Mouse (Mus musculus) brain, embryonic 14.5 days (tissue): ENCODE measurements around the gene Gm498.

Experiments
- CTCF ChIP-seq: fragments of 200-500 bp; IDR thresholded peaks from 2 replicates; pipeline ENCODE4 v1.5.1; 2012; ENCODE audit warnings: inconsistent platforms, mild to moderate bottlenecking, moderate library complexity, borderline replicate concordance; ENCODE audit not compliant: insufficient read depth, insufficient read length; ENCODE audit errors: extremely low read depth
- POLR2A ChIP-seq: fragments of 200-500 bp; IDR thresholded peaks from 2 replicates; pipeline ENCODE4 v1.6.1; 2012; ENCODE audit warnings: mild to moderate bottlenecking, inconsistent platforms, borderline replicate concordance; ENCODE audit not compliant: poor library complexity, insufficient read depth, insufficient read length, severe bottlenecking; ENCODE audit errors: extremely low read depth

DNA sequence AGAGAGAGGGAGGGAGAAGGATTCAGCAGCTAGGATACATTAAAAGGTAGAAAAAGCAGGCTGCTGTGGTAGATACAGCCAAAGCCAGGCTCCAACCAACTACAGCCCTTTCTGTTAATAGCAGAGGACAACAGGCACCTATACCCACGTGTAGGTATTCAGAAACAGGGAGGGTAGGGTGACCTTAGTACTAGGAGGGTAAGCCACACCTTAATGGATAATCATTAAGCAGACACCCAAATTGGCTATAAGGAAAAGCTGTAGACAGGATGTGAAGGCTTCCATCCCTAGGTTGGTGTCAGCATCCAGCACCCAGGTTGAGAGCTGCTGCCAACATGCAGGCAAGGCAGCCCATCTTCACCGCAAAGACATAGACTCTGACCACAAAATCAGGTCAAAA, 45.4 kb upstream of the Gm498 start:
- no peak for TF ChIP-seq CTCF
- TF ChIP-seq POLR2A, result no peak
